Mouse (Mus musculus) neutrophil, adult 65 days (primary cell): ENCODE data around the gene Tubal3. TPM values are rescaled to one million over a fixed set of nuclear protein-coding genes. Genes with fewer than 3 reads are reported as not detected.

Source experiments
- total RNA-seq: library from RNA; stranded (reverse); gene quantifications from 2 replicates; pipeline ENCODE4 v1.2.4, GENCODE M21; 2023

The Tubal3 gene
- total RNA-seq = not detected in 2 replicates

GRCm38 (mm10) chr13:3917571-3918311 lies at the start of gene Tubal3, which contains the start of gene Net1:
TSS of gene Tubal3 (plus strand) at chr13:3918274.
TSS of gene Net1 (minus strand) at chr13:3918220.

GRCm38 (mm10) chr13:3945249-3945648 lies 27.2 kb downstream of the Tubal3 start, which contains the start of gene Ucn3:
TSS of gene Ucn3 (minus strand) at chr13:3945349.

Other genes starting within 250 kb of the Tubal3 start
- gene Calml3, start 114.0 kb upstream of the Tubal3 start, total RNA-seq = not detected in 2 replicates
- gene Calm4, start 80.5 kb upstream of the Tubal3 start, total RNA-seq = not detected in 2 replicates
- not detected in 2 replicates for gene Calm5, start 64.1 kb upstream of the Tubal3 start, total RNA-seq
- 9.8 and 15.3 TPM in 2 replicates for gene Net1, start 54 bp upstream of the Tubal3 start, total RNA-seq
- gene Ucn3, start 27.1 kb downstream of the Tubal3 start, total RNA-seq = not detected in 2 replicates
- gene Akr1c14, start 130.7 kb downstream of the Tubal3 start, total RNA-seq = not detected in 2 replicates
- 0.36 and 1.2 TPM in 2 replicates for gene Akr1c18, start 232.4 kb downstream of the Tubal3 start, total RNA-seq